Mouse (Mus musculus) hindbrain, embryonic 14.5 days (tissue): Measurements from ENCODE around the gene Gpr12. TPM values are rescaled to one million over a fixed set of nuclear protein-coding genes. Genes with fewer than 3 reads are reported as not detected.
"Not testable (repeated sequence)": the region's sequence is repeated elsewhere in the genome, so short reads cannot be mapped to it uniquely, and the experiment has no call there.

Experiments
- ATAC-seq: fragments of 200-750 bp; cut with Nextera tagmentation; 2 replicates; pipeline ENCODE4 v1.8.0; 2017; ENCODE audit warnings: moderate number of reproducible peaks, mild to moderate bottlenecking, moderate TSS enrichment, moderate library complexity; ENCODE audit not compliant: low FRiP score
- DNase-seq: peaks from one replicate; pipeline ENCODE4 v3.0.0-alpha.2; 2015; ENCODE audit warnings: low spot score
- H3K27ac ChIP-seq: fragments of 300-500 bp; sonication (generic); 2 replicates; pipeline ENCODE4 v1.5.1; 2014; ENCODE audit warnings: mild to moderate bottlenecking, moderate library complexity
- H3K27me3 ChIP-seq: fragments of 300-500 bp; sonication (generic); 2 replicates; pipeline ENCODE4 v1.6.1; 2014; ENCODE audit warnings: mild to moderate bottlenecking, low read length, mixed read lengths; ENCODE audit not compliant: control insufficient read depth, insufficient read depth
- H3K36me3 ChIP-seq: fragments of 300-500 bp; sonication (generic); replicated peaks from 2 replicates; pipeline ENCODE4 v1.6.1; 2014; ENCODE audit not compliant: control insufficient read depth, insufficient read depth
- H3K4me1 ChIP-seq: fragments of 300-500 bp; sonication (generic); replicated peaks from 2 replicates; pipeline ENCODE4 v1.6.1; 2014; ENCODE audit warnings: antibody characterized with exemption, low read length, mixed read lengths; ENCODE audit not compliant: control insufficient read depth, insufficient read depth
- H3K4me2 ChIP-seq: fragments of 300-500 bp; sonication (generic); replicated peaks from 2 replicates; pipeline ENCODE4 v1.6.1; 2014; ENCODE audit warnings: mild to moderate bottlenecking, moderate library complexity
- H3K4me3 ChIP-seq: fragments of 300-500 bp; sonication (generic); replicated peaks from 2 replicates; pipeline ENCODE4 v1.5.1; 2014; ENCODE audit warnings: mild to moderate bottlenecking, low read length
- H3K9ac ChIP-seq: fragments of 300-500 bp; sonication (generic); 2 replicates; pipeline ENCODE4 v1.6.1; 2014
- H3K9me3 ChIP-seq: fragments of 300-500 bp; sonication (generic); 2 replicates; pipeline ENCODE4 v1.6.1; 2016; ENCODE audit warnings: low read length; ENCODE audit not compliant: control insufficient read depth
- WGBS: fragments of 180-500 bp; shearing (Covaris S2); extraction: QIAGEN DNeasy Blood & Tissue Kit; methylation state at CpG from one replicate; pipeline ENCODE4 v1.1.7; 2014; 5-methylcytosine and 5-hydroxymethylcytosine counted together
- polyA plus RNA-seq: library from polyadenylated mRNA; unstranded; fragments of >200 nt; fragmentation: Nextera tagmentation; extraction: Ambion mirVana; gene quantifications from 2 replicates; pipeline ENCODE4 v1.2.1, GENCODE M21; 2014

Gpr12 gene
- polyA plus RNA-seq, 1 experiment from 2014 or later, result 17.5 TPM

DNA sequence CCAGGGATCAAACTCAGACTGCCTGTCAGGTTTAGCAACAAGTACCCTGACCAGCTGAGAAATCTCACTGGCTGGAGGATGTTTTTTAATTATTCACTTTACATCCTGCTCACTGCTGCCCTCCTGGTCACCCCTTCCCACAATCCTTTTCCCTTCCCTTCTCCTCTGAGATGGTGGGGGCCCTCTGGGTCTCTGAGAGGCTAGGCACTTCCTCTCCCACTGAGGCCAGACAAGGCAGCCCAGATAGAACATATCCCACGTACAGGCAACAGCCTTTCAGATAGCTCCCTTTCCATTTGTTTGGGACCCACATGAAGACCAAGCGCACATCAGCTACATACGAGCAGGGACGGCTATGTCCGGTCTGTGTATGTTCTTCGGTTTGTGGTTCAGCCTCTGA is 14.9 kb downstream of the Gpr12 start:
- not testable (repeated sequence) for H3K27me3 ChIP-seq, ATAC-seq, H3K27ac ChIP-seq, H3K9me3 ChIP-seq, H3K4me3 ChIP-seq, DNase-seq, H3K4me1 ChIP-seq, H3K9ac ChIP-seq, H3K4me2 ChIP-seq, H3K36me3 ChIP-seq
- WGBS, result 86% methylated on average over 6 of the region's 6 CpGs

DNA sequence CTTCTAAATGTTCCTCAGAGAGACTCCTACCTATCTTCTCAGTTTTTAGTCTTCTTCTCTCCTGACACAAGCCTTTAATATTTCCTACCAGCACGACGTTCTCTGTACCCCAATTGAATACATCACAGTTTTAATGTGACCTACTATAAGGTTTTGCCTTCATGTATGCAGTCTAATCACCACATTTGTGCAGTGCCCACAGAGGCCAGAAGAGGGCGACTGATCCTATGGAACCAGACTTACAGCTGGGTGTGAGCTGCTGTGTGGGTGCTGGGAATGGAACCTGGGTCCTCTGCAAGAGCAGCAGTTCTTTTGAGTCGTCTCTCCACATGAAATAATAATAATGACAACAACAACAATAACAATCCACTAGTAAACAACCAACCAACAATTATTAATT is 18.0 kb downstream of the Gpr12 start:
- Histone ChIP-seq H3K9me3 (no peaks in the 10 kb centered on the region), H3K36me3 (no peaks in the 10 kb centered on the region), H3K9ac (no peak overlapping the region), H3K4me3 (no peak overlapping the region), H3K27me3 (no peaks in the 10 kb centered on the region), H3K4me2 (no peak overlapping the region), H3K4me1 (no peaks in the 10 kb centered on the region), H3K27ac (no peak overlapping the region)
- ATAC-seq (no peak), DNase-seq (peak; percentile 44)
- 62% methylated on average over 4 of the region's 4 CpGs for WGBS

DNA sequence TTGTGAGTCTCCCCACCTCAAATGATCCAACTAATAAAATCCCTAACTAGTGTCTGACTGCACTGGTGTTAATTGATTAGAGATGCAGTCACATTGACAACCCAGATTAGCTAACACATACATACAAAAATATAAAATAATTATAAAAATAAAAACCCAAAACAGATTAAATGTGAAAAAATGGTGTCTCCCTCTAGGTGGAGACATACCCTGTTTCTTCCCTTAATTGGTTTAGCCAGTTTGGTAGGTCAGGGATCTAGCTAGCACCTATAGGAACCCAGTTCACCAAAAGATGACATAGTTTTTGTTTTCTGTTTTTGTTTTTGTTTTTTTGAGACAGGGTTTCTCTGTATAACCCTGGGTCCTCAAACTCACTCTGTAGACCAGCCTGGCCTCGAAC is 20.8 kb downstream of the Gpr12 start:
- DNase-seq (no peak), ATAC-seq (no peak)
- no peak overlapping the region for H3K4me2 ChIP-seq
- H3K4me1 ChIP-seq, result no peaks in the 10 kb centered on the region
- no peaks in the 10 kb centered on the region for H3K36me3 ChIP-seq
- H3K27ac ChIP-seq, result no peak overlapping the region
- WGBS, result 91% methylated on average over 1 of the region's 1 CpGs
- no peaks in the 10 kb centered on the region for H3K9me3 ChIP-seq
- no peak overlapping the region for H3K9ac ChIP-seq
- no peak overlapping the region for H3K4me3 ChIP-seq
- H3K27me3 ChIP-seq, result no peaks in the 10 kb centered on the region

DNA sequence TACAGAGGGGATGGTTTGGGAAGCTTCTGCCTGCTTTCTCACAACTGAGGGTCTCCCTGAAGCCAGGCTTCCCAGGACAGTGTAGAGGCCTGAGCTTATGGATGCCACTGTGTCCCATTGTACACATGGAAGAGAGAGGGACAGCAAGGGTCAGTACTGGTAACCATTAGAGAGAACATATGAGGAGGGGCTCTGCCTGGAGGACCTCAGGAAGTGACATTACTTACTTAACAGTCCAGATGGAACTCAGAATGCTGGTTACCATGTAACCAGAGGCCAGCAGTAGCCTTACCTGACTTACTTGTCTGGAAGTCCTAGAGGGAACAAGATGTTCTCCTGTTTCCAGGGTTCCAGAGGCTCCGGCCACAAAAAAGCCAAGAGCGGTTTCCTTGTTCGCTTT is 29.2 kb downstream of the Gpr12 start, which contains the start of gene Gm3415:
Gene Gm3415 (plus strand): TSS at position 301 of the 400 bp plus-strand sequence.
- not testable (repeated sequence) for H3K36me3 ChIP-seq, H3K27me3 ChIP-seq, H3K4me2 ChIP-seq, DNase-seq, H3K27ac ChIP-seq, H3K9ac ChIP-seq, H3K4me3 ChIP-seq, H3K9me3 ChIP-seq, H3K4me1 ChIP-seq, ATAC-seq
- no CpG with 5 or more reads among the region's 3 CpGs for WGBS

DNA sequence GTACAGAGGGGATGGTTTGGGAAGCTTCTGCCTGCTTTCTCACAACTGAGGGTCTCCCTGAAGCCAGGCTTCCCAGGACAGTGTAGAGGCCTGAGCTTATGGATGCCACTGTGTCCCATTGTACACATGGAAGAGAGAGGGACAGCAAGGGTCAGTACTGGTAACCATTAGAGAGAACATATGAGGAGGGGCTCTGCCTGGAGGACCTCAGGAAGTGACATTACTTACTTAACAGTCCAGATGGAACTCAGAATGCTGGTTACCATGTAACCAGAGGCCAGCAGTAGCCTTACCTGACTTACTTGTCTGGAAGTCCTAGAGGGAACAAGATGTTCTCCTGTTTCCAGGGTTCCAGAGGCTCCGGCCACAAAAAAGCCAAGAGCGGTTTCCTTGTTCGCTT is 47.7 kb downstream of the Gpr12 start, which contains the start of gene Gm3409:
Gene Gm3409 (plus strand): TSS at position 301 of the 400 bp plus-strand sequence.
- H3K27me3 ChIP-seq, H3K4me1 ChIP-seq, ATAC-seq, H3K27ac ChIP-seq, H3K9ac ChIP-seq, H3K36me3 ChIP-seq, H3K4me2 ChIP-seq, H3K4me3 ChIP-seq, H3K9me3 ChIP-seq, DNase-seq: not testable (repeated sequence)
- WGBS, result 100% methylated on average over 2 of the region's 3 CpGs

Other genes with a start within 250 kb of the Gpr12 start
- 10.3 and 10.4 TPM in 2 replicates for gene Wasf3, start 200.3 kb downstream of the Gpr12 start, polyA plus RNA-seq
- not detected in 2 replicates for gene Gm6408, start 103.3 kb downstream of the Gpr12 start, polyA plus RNA-seq
- not detected in 2 replicates for gene Gm6370, start 93.9 kb downstream of the Gpr12 start, polyA plus RNA-seq
- gene 4930449I24Rik, start 82.8 kb downstream of the Gpr12 start, polyA plus RNA-seq, result not detected in 2 replicates
- not detected in 2 replicates for gene Gm3402, start 71.1 kb downstream of the Gpr12 start, polyA plus RNA-seq
- not detected in 2 replicates for gene Gm3404, start 59.4 kb downstream of the Gpr12 start, polyA plus RNA-seq
- not detected in 2 replicates for gene Gm3409, start 47.6 kb downstream of the Gpr12 start, polyA plus RNA-seq
- gene Gm3415, start 29.1 kb downstream of the Gpr12 start, polyA plus RNA-seq, result not detected in 2 replicates
- 12.1 and 13.8 TPM in 2 replicates for gene Usp12, start 209.8 kb upstream of the Gpr12 start, polyA plus RNA-seq
- gene Rpl21, start 247.7 kb upstream of the Gpr12 start, polyA plus RNA-seq, result 361 and 419 TPM in 2 replicates